Comparison of ENCODE assay signal across 27 mouse cellular contexts in the genomic region with DNA sequence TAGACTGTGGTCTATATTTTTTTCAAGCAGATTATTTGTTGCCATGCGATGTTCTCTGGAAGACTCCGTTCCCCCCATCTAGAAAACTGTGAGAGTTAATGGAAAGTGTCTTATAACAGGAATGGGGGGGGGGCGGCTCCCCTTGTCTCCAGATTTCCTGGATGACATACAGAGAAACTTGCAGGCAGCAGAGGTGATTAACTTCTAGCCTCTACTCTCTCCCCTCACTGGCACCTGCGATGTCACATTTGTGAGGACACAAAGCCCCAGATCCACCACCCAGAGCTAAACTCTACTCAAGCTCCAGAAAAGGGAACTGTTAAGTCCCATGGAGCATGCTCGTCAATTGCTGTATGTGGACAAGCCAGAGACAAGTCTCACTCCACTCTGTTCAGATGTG.
A peak's percentile ranks its signal among the peaks of the same experiment; 100 is the strongest.
DNase-seq lines count a peak whose midpoint lies in the region; ATAC-seq and TF ChIP-seq lines count a peak whose summit lies in the region.
"Had no signal": no experiment of that assay in that cellular context is flagged by ENCODE, and none has a peak within 500 bp of the region (broad histone marks: within the 10 kb centered on the region; RNA-seq: fewer than 3 reads in every experiment).

No protein-coding gene starts in this region.

- H3K27me3 ChIP-seq in forebrain, embryonic 10.5 days (ENCODE audit: poor library complexity, severe bottlenecking), result no peaks in the 10 kb centered on the region
- no peaks in the 10 kb centered on the region for H3K27me3 ChIP-seq in forebrain, postnatal 0 days (ENCODE audit: insufficient read depth, low read length)
- H3K27me3 ChIP-seq in heart, embryonic 13.5 days (replicated peaks), result no peaks in the 10 kb centered on the region
- no peaks in the 10 kb centered on the region for H3K27me3 ChIP-seq in lung, embryonic 15.5 days
- H3K27me3 ChIP-seq: CH12.LX; embryonic facial prominence, embryonic 13.5 days; hindbrain, embryonic 13.5 days; limb, embryonic 13.5 days; neural tube, embryonic 15.5 days had no signal

- H3K4me3 ChIP-seq in forebrain, embryonic 10.5 days, result no peak overlapping the region
- no peak overlapping the region for H3K4me3 ChIP-seq in forebrain, postnatal 0 days (ENCODE audit: low read depth, low read length)
- H3K4me3 ChIP-seq in heart, embryonic 13.5 days, result no peak overlapping the region
- H3K4me3 ChIP-seq in lung, embryonic 15.5 days, result no peak overlapping the region
- H3K4me3 ChIP-seq: embryonic facial prominence, embryonic 13.5 days; hindbrain, embryonic 13.5 days; limb, embryonic 13.5 days; neural tube, embryonic 15.5 days had no signal

- intact Hi-C loops in heart, postnatal 25 days (cut with DNase I), result no loop called here

- H3K27ac ChIP-seq in forebrain, embryonic 10.5 days, result peak overlapping the region; percentile 84
- H3K27ac ChIP-seq in forebrain, postnatal 0 days (ENCODE audit: low read depth, low read length), result no peak overlapping the region
- peak overlapping the region; percentile 84 for H3K27ac ChIP-seq in heart, embryonic 13.5 days (replicated peaks)
- peak overlapping the region; percentile 75 for H3K27ac ChIP-seq in lung, embryonic 15.5 days
- H3K27ac ChIP-seq: embryonic facial prominence, embryonic 13.5 days; hindbrain, embryonic 13.5 days; kidney, postnatal 0 days; limb, embryonic 13.5 days; neural tube, embryonic 15.5 days had no signal

- no peak overlapping the region for H3K9ac ChIP-seq in forebrain, postnatal 0 days
- H3K9ac ChIP-seq in heart, embryonic 13.5 days, result 0 out of 2 replicates have a peak overlapping the region, but pooled peaks have one; percentile 33
- no peak overlapping the region for H3K9ac ChIP-seq in lung, embryonic 15.5 days
- H3K9ac ChIP-seq: embryonic facial prominence, embryonic 13.5 days; hindbrain, embryonic 13.5 days; limb, embryonic 13.5 days; neural tube, embryonic 15.5 days had no signal

- no peak for DNase-seq in forebrain, embryonic 10.5 days (ENCODE audit: extremely low spot score, low spot score)
- DNase-seq in forebrain, postnatal 0 days, result no peak
- no peak for DNase-seq in heart, postnatal 25 days (ENCODE audit: low spot score)
- DNase-seq in lung, postnatal 14 days, result no peak
- DNase-seq: adrenal gland, adult 2 months; adrenal gland, postnatal 36 days; cerebellum, adult 18-20 months; cerebellum, postnatal 10 days; gastrocnemius, postnatal 10 days; heart, adult 11 months; kidney, adult 8-10 months; kidney, postnatal 4 days; midbrain, embryonic 14.5 days; spleen, adult 18-20 months; thymus, postnatal 14 days had no signal

- ATAC-seq in forebrain, postnatal 0 days, result no peak
- no peak for ATAC-seq in heart, embryonic 13.5 days (ENCODE audit: extremely low read depth, insufficient number of reproducible peaks, low FRiP score, low TSS enrichment)
- ATAC-seq in lung, embryonic 15.5 days (ENCODE audit: borderline replicate concordance, extremely low read depth, low FRiP score, low TSS enrichment), result no peak
- ATAC-seq in granulocyte monocyte progenitor cell, adult 5-6 weeks (replicated peaks; ENCODE audit: poor library complexity, severe bottlenecking), result peak; percentile 40
- ATAC-seq: activated CD4-positive, CD25-positive, alpha-beta regulatory T cell, adult 4 months; intestine, embryonic 16.5 days had no signal

- no peak overlapping the region for H3K4me2 ChIP-seq in forebrain, postnatal 0 days (ENCODE audit: low read depth)
- no peak overlapping the region for H3K4me2 ChIP-seq in heart, embryonic 13.5 days
- H3K4me2 ChIP-seq in lung, embryonic 15.5 days, result no peak overlapping the region
- H3K4me2 ChIP-seq: embryonic facial prominence, embryonic 13.5 days; hindbrain, embryonic 13.5 days; limb, embryonic 13.5 days; liver, embryonic 11.5 days; neural tube, embryonic 15.5 days had no signal

- no peaks in the 10 kb centered on the region for H3K9me3 ChIP-seq in forebrain, embryonic 10.5 days
- no peaks in the 10 kb centered on the region for H3K9me3 ChIP-seq in forebrain, postnatal 0 days (ENCODE audit: low read length)
- H3K9me3 ChIP-seq in heart, embryonic 13.5 days, result no peaks in the 10 kb centered on the region
- no peaks in the 10 kb centered on the region for H3K9me3 ChIP-seq in lung, embryonic 15.5 days
- H3K9me3 ChIP-seq: embryonic facial prominence, embryonic 13.5 days; hindbrain, embryonic 13.5 days; limb, embryonic 13.5 days; neural tube, embryonic 15.5 days had no signal

- no peak for TF ChIP-seq CTCF in forebrain, postnatal 0 days (IDR thresholded peaks at IDR 0.05; ENCODE audit: low read depth)

- H3K4me1 ChIP-seq in forebrain, embryonic 10.5 days, result peaks cover 51% of the 10 kb centered on the region
- peaks cover 5% of the 10 kb centered on the region; the same call in 1 of the 2 replicates for H3K4me1 ChIP-seq in forebrain, postnatal 0 days (ENCODE audit: insufficient read depth)
- H3K4me1 ChIP-seq in heart, embryonic 13.5 days, result peaks cover 51% of the 10 kb centered on the region
- H3K4me1 ChIP-seq in lung, embryonic 15.5 days, result peaks cover 4% of the 10 kb centered on the region
- H3K4me1 ChIP-seq: neural tube, embryonic 15.5 days had no signal

- 89% methylated on average over 5 of the region's 5 CpGs for WGBS in forebrain, embryonic 10.5 days
- 84% methylated on average over 5 of the region's 5 CpGs for WGBS in forebrain, postnatal 0 days
- WGBS in heart, embryonic 13.5 days, result 79% methylated on average over 5 of the region's 5 CpGs
- 87% methylated on average over 5 of the region's 5 CpGs for WGBS in lung, embryonic 15.5 days

- H3K36me3 ChIP-seq in forebrain, embryonic 10.5 days (replicated peaks), result no peaks in the 10 kb centered on the region
- no peaks in the 10 kb centered on the region for H3K36me3 ChIP-seq in forebrain, postnatal 0 days (ENCODE audit: insufficient read depth)
- no peaks in the 10 kb centered on the region for H3K36me3 ChIP-seq in heart, embryonic 13.5 days
- no peaks in the 10 kb centered on the region for H3K36me3 ChIP-seq in lung, embryonic 15.5 days
- H3K36me3 ChIP-seq: embryonic facial prominence, embryonic 13.5 days; hindbrain, embryonic 13.5 days; limb, embryonic 13.5 days; neural tube, embryonic 15.5 days had no signal
